Mouse (Mus musculus) monocyte, adult 5-6 weeks (primary cell): Measurements from ENCODE around the gene Flt3. TPM values are rescaled to one million over a fixed set of nuclear protein-coding genes. Genes with fewer than 3 reads are reported as not detected.
A peak's percentile ranks its signal among the peaks of the same experiment; 100 is the strongest.

Experiments
- ATAC-seq: fragments of 153-309, 156-312 bp; replicated peaks from 2 replicates; pipeline ENCODE4 v1.8.0; 2017; ENCODE audit warnings: mild to moderate bottlenecking; ENCODE audit not compliant: low TSS enrichment, insufficient number of reproducible peaks, severe bottlenecking, poor library complexity, low FRiP score
- total RNA-seq: library from RNA; stranded (forward); fragments of 200-1000, 200-491, 200-594 nt; gene quantifications from 3 replicates; pipeline ENCODE4 v1.2.3, GENCODE M21; 2017

Gene Flt3
- total RNA-seq, 1 experiment from 2014 or later, result 3.9 TPM

GRCm38 (mm10) chr5:147323237-147323917 is 76.9 kb downstream of the Flt3 start:
- ATAC-seq, result peak; percentile 55; the same call in 1 of the 2 replicates

- ATAC-seq, result no peak
These were observed 78.1 kb downstream of the Flt3 start, which contains the start of gene Urad for GRCm38 (mm10) chr5:147322183-147322582. TSS of gene Urad (minus strand) at chr5:147322440.

- ATAC-seq, result peak; percentile 69; the same call in 1 of the 2 replicates
These were observed 80.6 kb downstream of the Flt3 start for GRCm38 (mm10) chr5:147319653-147320052.

GRCm38 (mm10) chr5:147317991-147318390 is 82.3 kb downstream of the Flt3 start:
- no peak for ATAC-seq

GRCm38 (mm10) chr5:147317321-147317720 is 83.0 kb downstream of the Flt3 start:
- ATAC-seq, result no peak

GRCm38 (mm10) chr5:147315432-147316075 is 84.7 kb downstream of the Flt3 start:
- no peak for ATAC-seq

GRCm38 (mm10) chr5:147314646-147315431 is 85.5 kb downstream of the Flt3 start:
- ATAC-seq, result no peak

GRCm38 (mm10) chr5:147312830-147313685 is 87.2 kb downstream of the Flt3 start:
- ATAC-seq, result no peak

- no peak for ATAC-seq
These were observed 90.5 kb downstream of the Flt3 start for GRCm38 (mm10) chr5:147309786-147310185.

- no peak for ATAC-seq
These were observed 91.8 kb downstream of the Flt3 start for GRCm38 (mm10) chr5:147308451-147308850.

- no peak for ATAC-seq
These were observed 92.9 kb downstream of the Flt3 start for GRCm38 (mm10) chr5:147307398-147307785.

GRCm38 (mm10) chr5:147306638-147307397 is 93.5 kb downstream of the Flt3 start, which contains the start of gene Cdx2:
TSS of gene Cdx2 (minus strand) at chr5:147307270.
- no peak for ATAC-seq

GRCm38 (mm10) chr5:147305856-147306637 is 94.2 kb downstream of the Flt3 start:
- no peak for ATAC-seq

GRCm38 (mm10) chr5:147305166-147305565 is 95.1 kb downstream of the Flt3 start:
- no peak for ATAC-seq

GRCm38 (mm10) chr5:147304276-147305155 is 95.8 kb downstream of the Flt3 start:
- ATAC-seq, result no peak

- no peak for ATAC-seq
These were observed 97.4 kb downstream of the Flt3 start for GRCm38 (mm10) chr5:147302746-147303400.
